Mouse (Mus musculus) C2C12 (cell line): ENCODE results near the gene Fam131a. TPM values are rescaled to one million over a fixed set of nuclear protein-coding genes. Genes with fewer than 3 reads are reported as not detected.

Experiments used
- H3K27me3 ChIP-seq: one replicate; pipeline ENCODE4 v1.6.1; 2011; ENCODE audit not compliant: control insufficient read depth, insufficient read depth, insufficient read length
- H3K36me3 ChIP-seq: one replicate; pipeline ENCODE4 v1.6.1; 2011; ENCODE audit not compliant: control insufficient read depth, insufficient read depth
- H3K4me3 ChIP-seq: one replicate; pipeline ENCODE4 v1.5.1; 2011; ENCODE audit warnings: mild to moderate bottlenecking, control low read depth; ENCODE audit not compliant: poor library complexity, insufficient read depth, severe bottlenecking
- H3K79me2 ChIP-seq: one replicate; pipeline ENCODE4 v1.6.1; 2011; ENCODE audit not compliant: control insufficient read depth, insufficient read depth
- H3K79me3 ChIP-seq: one replicate; pipeline ENCODE4 v1.6.1; 2011; ENCODE audit warnings: low read depth, control low read depth
- H3ac ChIP-seq: one replicate; pipeline ENCODE3; 2011; ENCODE audit warnings: low read depth; ENCODE audit not compliant: control insufficient read depth, insufficient read length
- CEBPB ChIP-seq: IDR thresholded peaks from one replicate; pipeline ENCODE4 v1.6.1; 2011; ENCODE audit warnings: low read depth, mild to moderate bottlenecking, control low read depth, moderate library complexity
- CTCF ChIP-seq: IDR thresholded peaks from one replicate; pipeline ENCODE4 v1.5.1; 2011; ENCODE audit not compliant: control insufficient read depth, insufficient read depth, insufficient read length
- FOSL1 ChIP-seq: IDR thresholded peaks from one replicate; pipeline ENCODE4 v1.8.0; 2011; ENCODE audit warnings: mild to moderate bottlenecking, low read length; ENCODE audit not compliant: poor library complexity, insufficient read depth, severe bottlenecking
- MAX ChIP-seq: IDR thresholded peaks from one replicate; pipeline ENCODE4 v1.6.1; 2011; ENCODE audit warnings: mild to moderate bottlenecking, control low read depth
- MYOD1 ChIP-seq: IDR thresholded peaks from one replicate; pipeline ENCODE4 v1.6.1; 2011; ENCODE audit warnings: low read depth; ENCODE audit not compliant: control insufficient read depth, insufficient read length
- MYOG ChIP-seq: IDR thresholded peaks from one replicate; pipeline ENCODE4 v1.6.1; 2011; ENCODE audit not compliant: control insufficient read depth, insufficient read length; ENCODE audit errors: extremely low read depth
- USF1 ChIP-seq: IDR thresholded peaks from one replicate; pipeline ENCODE4 v1.6.1; 2011; ENCODE audit warnings: low read depth, mild to moderate bottlenecking, control low read depth, moderate library complexity
- polyA plus RNA-seq: library from polyadenylated mRNA; unstranded; fragments of >200 nt; fragmentation: generic; extraction: Trizol; gene quantifications from one replicate; pipeline ENCODE4 v1.2.1, GENCODE M21; 2012; ENCODE audit warnings: missing spikeins

Fam131a gene
- polyA plus RNA-seq, 1 experiment, result 0.05 TPM

GRCm38 (mm10) chr16:20691617-20692016 is 1.4 kb upstream of the Fam131a start:
- Histone ChIP-seq H3K36me3 (peaks cover 67% of the 10 kb centered on the region), H3K4me3 (no peak overlapping the region), H3K27me3 (no peaks in the 10 kb centered on the region), H3ac (no peak overlapping the region), H3K79me2 (peaks cover 4% of the 10 kb centered on the region), H3K79me3 (no peaks in the 10 kb centered on the region)
- no peak for TF ChIP-seq USF1
- TF ChIP-seq MYOD1, result no peak
- TF ChIP-seq FOSL1, result no peak
- TF ChIP-seq MAX, result no peak
- TF ChIP-seq CEBPB, result no peak
- no peak for TF ChIP-seq CTCF
- TF ChIP-seq MYOG, result no peak

GRCm38 (mm10) chr16:20692241-20692965 is 638 bp upstream of the Fam131a start:
- no peaks in the 10 kb centered on the region for H3K79me2 ChIP-seq
- H3K79me3 ChIP-seq, result no peaks in the 10 kb centered on the region
- H3ac ChIP-seq, result no peak overlapping the region
- no peak for TF ChIP-seq MYOG
- TF ChIP-seq CEBPB, result no peak
- no peak for TF ChIP-seq MYOD1
- TF ChIP-seq CTCF, result no peak
- no peak for TF ChIP-seq MAX
- TF ChIP-seq FOSL1, result no peak
- no peak for TF ChIP-seq USF1
- no peak overlapping the region for H3K4me3 ChIP-seq
- H3K27me3 ChIP-seq, result no peaks in the 10 kb centered on the region
- peaks cover 59% of the 10 kb centered on the region for H3K36me3 ChIP-seq

GRCm38 (mm10) chr16:20694781-20695180 is 1.7 kb downstream of the Fam131a start:
- H3K4me3 ChIP-seq, result no peak overlapping the region
- peaks cover 35% of the 10 kb centered on the region for H3K36me3 ChIP-seq
- no peak overlapping the region for H3ac ChIP-seq
- H3K27me3 ChIP-seq, result no peaks in the 10 kb centered on the region
- TF ChIP-seq USF1 (no peak), CTCF (no peak), CEBPB (no peak), MYOD1 (no peak), MYOG (no peak), FOSL1 (no peak), MAX (no peak)
- no peaks in the 10 kb centered on the region for H3K79me3 ChIP-seq
- no peaks in the 10 kb centered on the region for H3K79me2 ChIP-seq

- no peak overlapping the region for H3K4me3 ChIP-seq
- H3ac ChIP-seq, result no peak overlapping the region
- no peaks in the 10 kb centered on the region for H3K79me3 ChIP-seq
- no peaks in the 10 kb centered on the region for H3K79me2 ChIP-seq
- H3K27me3 ChIP-seq, result no peaks in the 10 kb centered on the region
- H3K36me3 ChIP-seq, result peaks cover 25% of the 10 kb centered on the region
- TF ChIP-seq CEBPB (no peak), USF1 (no peak), FOSL1 (no peak), MYOG (no peak)
Measured at GRCm38 (mm10) chr16:20695622-20696323, 2.7 kb downstream of the Fam131a start.

GRCm38 (mm10) chr16:20699266-20699665 is 6.2 kb downstream of the Fam131a start:
- no peak overlapping the region for H3ac ChIP-seq
- no peaks in the 10 kb centered on the region for H3K79me3 ChIP-seq
- H3K79me2 ChIP-seq, result no peaks in the 10 kb centered on the region
- H3K27me3 ChIP-seq, result no peaks in the 10 kb centered on the region
- TF ChIP-seq USF1 (no peak), MYOD1 (no peak), FOSL1 (no peak), CTCF (no peak), CEBPB (no peak), MAX (no peak), MYOG (no peak)
- H3K4me3 ChIP-seq, result no peak overlapping the region
- no peaks in the 10 kb centered on the region for H3K36me3 ChIP-seq
